Mouse (Mus musculus) bone marrow macrophage, adult 2 months (primary cell): ENCODE results near the gene Dnm3.

Experiments used
- CTCF ChIP-seq: IDR thresholded peaks from 2 replicates; pipeline ENCODE4 v1.5.1; 2012; ENCODE audit warnings: low read depth, mild to moderate bottlenecking, low read length, moderate library complexity
- POLR2A ChIP-seq: IDR thresholded peaks from 2 replicates; pipeline ENCODE4 v1.6.1; 2012; ENCODE audit warnings: mild to moderate bottlenecking, low read depth, low read length, borderline replicate concordance

GRCm38 (mm10) chr1:162476531-162477080 is 1.2 kb downstream of the Dnm3 start:
- TF ChIP-seq POLR2A (no peak), CTCF (no peak)
